Mouse (Mus musculus): ENCODE data around the gene Snapc2.

- TF ChIP-seq CTCF (IDR thresholded peaks at IDR 0.05; ENCODE audit: control insufficient read depth, insufficient read depth, insufficient read length) (no peak), FOSL1 (IDR thresholded peaks at IDR 0.05; ENCODE audit: insufficient read depth, low read length, poor library complexity, severe bottlenecking) (no peak), MAX (IDR thresholded peaks at IDR 0.05) (no peak), USF1 (IDR thresholded peaks at IDR 0.05; ENCODE audit: low read depth) (no peak), CEBPB (IDR thresholded peaks at IDR 0.05; ENCODE audit: low read depth) (no peak), MYOG (IDR thresholded peaks at IDR 0.05; ENCODE audit: control insufficient read depth, extremely low read depth, insufficient read length) (no peak), MYOD1 (IDR thresholded peaks at IDR 0.05; ENCODE audit: control insufficient read depth, insufficient read length, low read depth) (no peak)
These were observed 41.8 kb upstream of the Snapc2 start for GRCm38 (mm10) chr8:4211097-4211496.

All from C2C12 (cell line).